ENCODE assay signal across 8 mouse cellular contexts in genomic region chr6:72601732-72602131, GRCm38 (mm10). TPM values are rescaled to one million over a fixed set of nuclear protein-coding genes. Genes with fewer than 3 reads are reported as not detected.
DNase-seq lines count a peak whose midpoint lies in the region; ATAC-seq and TF ChIP-seq lines count a peak whose summit lies in the region.

No protein-coding gene starts in this region.

- 48% methylated on average over 1 of the region's 1 CpGs for WGBS in forebrain, postnatal 0 days
- 26% methylated on average over 1 of the region's 1 CpGs for WGBS in limb, embryonic 14.5 days

- no peak for TF ChIP-seq POLR2A in brain, embryonic 14.5 days (IDR thresholded peaks at IDR 0.05; ENCODE audit: borderline replicate concordance, extremely low read depth, insufficient read depth, insufficient read length, poor library complexity, severe bottlenecking)
- no peak for TF ChIP-seq POLR2A in limb, embryonic 14.5 days (IDR thresholded peaks at IDR 0.05; ENCODE audit: borderline replicate concordance, extremely low read depth, insufficient read depth, insufficient read length)

- no peaks in the 10 kb centered on the region for H3K9me3 ChIP-seq in forebrain, postnatal 0 days (ENCODE audit: low read length)
- no peaks in the 10 kb centered on the region for H3K9me3 ChIP-seq in limb, embryonic 14.5 days (ENCODE audit: control insufficient read depth, low read length)

- no peak overlapping the region for H3K4me2 ChIP-seq in forebrain, postnatal 0 days (ENCODE audit: low read depth)
- H3K4me2 ChIP-seq in limb, embryonic 14.5 days (replicated peaks; ENCODE audit: low read depth, low read length, severe bottlenecking): no peak overlapping the region

- DNase-seq in 3134 (ENCODE audit: extremely low read depth, insufficient read length, low spot score): peak; percentile 43
- DNase-seq in CD8-positive naive resting alpha-beta T cell, adult 2 months (ENCODE audit: low read depth in 2 of 2, low spot score in 2 of 2): peak; percentile 77 to 87
- peak; percentile 79 for DNase-seq in brain, embryonic 14.5 days (ENCODE audit: low read depth)
- DNase-seq in forebrain, postnatal 0 days: peak; percentile 75
- DNase-seq in induced T-regulatory cell, adult 2 months (ENCODE audit: low read depth): peak; percentile 90
- peak; percentile 49 for DNase-seq in limb, embryonic 14.5 days (ENCODE audit: low spot score)
- DNase-seq in ovary, postnatal 36 days (ENCODE audit: low spot score): peak; percentile 71
- DNase-seq in thymus, postnatal 14 days: peak; percentile 87

- H3K36me3 ChIP-seq in forebrain, postnatal 0 days (ENCODE audit: insufficient read depth): peaks cover 13% of the 10 kb centered on the region
- peaks cover 30% of the 10 kb centered on the region for H3K36me3 ChIP-seq in limb, embryonic 14.5 days (ENCODE audit: control insufficient read depth, insufficient read depth, low read length)

- no peak overlapping the region for H3K4me3 ChIP-seq in forebrain, postnatal 0 days (ENCODE audit: low read depth, low read length)
- H3K4me3 ChIP-seq in limb, embryonic 14.5 days (replicated peaks; ENCODE audit: low read length): no peak overlapping the region

- TF ChIP-seq CTCF in brain, embryonic 14.5 days (IDR thresholded peaks at IDR 0.05; ENCODE audit: borderline replicate concordance, extremely low read depth, insufficient read depth, insufficient read length): peak; percentile 84
- peak; percentile 88 for TF ChIP-seq CTCF in forebrain, postnatal 0 days (IDR thresholded peaks at IDR 0.05; ENCODE audit: low read depth)

- 0 out of 2 replicates have a peak, but pooled peaks have one; percentile 17 for ATAC-seq in forebrain, postnatal 0 days
- no peak for ATAC-seq in limb, embryonic 14.5 days (ENCODE audit: low FRiP score, low read depth)

- no peaks in the 10 kb centered on the region for H3K27me3 ChIP-seq in forebrain, postnatal 0 days (ENCODE audit: insufficient read depth, low read length)
- H3K27me3 ChIP-seq in limb, embryonic 14.5 days (ENCODE audit: control insufficient read depth, insufficient read depth, low read length): no peaks in the 10 kb centered on the region

- H3K4me1 ChIP-seq in forebrain, postnatal 0 days (ENCODE audit: insufficient read depth): peaks cover 6% of the 10 kb centered on the region
- H3K4me1 ChIP-seq in limb, embryonic 14.5 days (ENCODE audit: control insufficient read depth, insufficient read depth, low read length): peaks cover 15% of the 10 kb centered on the region

- no peak overlapping the region for H3K27ac ChIP-seq in forebrain, postnatal 0 days (ENCODE audit: low read depth, low read length)
- H3K27ac ChIP-seq in limb, embryonic 14.5 days (replicated peaks; ENCODE audit: low read depth, low read length): no peak overlapping the region

- no peak overlapping the region for H3K9ac ChIP-seq in forebrain, postnatal 0 days
- H3K9ac ChIP-seq in limb, embryonic 14.5 days (ENCODE audit: low read depth, low read length, severe bottlenecking): no peak overlapping the region

RNA-seq across cellular contexts. Expression of gene Retsat, which starts 3.5 kb away (rescaled TPM):
- polyA plus RNA-seq in brain, embryonic 14.5 days (2012; rRNA removed): 3.3 and 3.7 TPM in 2 replicates
- 3.2 and 7.5 TPM in 2 replicates for total RNA-seq in forebrain, postnatal 0 days (2014; rRNA removed)
- 6.2 and 7.2 TPM in 2 replicates for polyA plus RNA-seq in forebrain, postnatal 0 days (2015; fragmentation: Nextera tagmentation; extraction: Ambion mirVana)
- 8.8 and 10.7 TPM in 2 replicates for polyA plus RNA-seq in limb, embryonic 14.5 days (2012; rRNA removed)
- polyA plus RNA-seq in limb, embryonic 14.5 days (2014; fragmentation: Nextera tagmentation; extraction: Ambion mirVana): 16.1 and 19.0 TPM in 2 replicates

RNA-seq across cellular contexts. Expression of gene Elmod3, which starts 3.5 kb away (rescaled TPM):
- polyA plus RNA-seq in brain, embryonic 14.5 days (2012; rRNA removed): 16.1 and 16.9 TPM in 2 replicates
- 12.8 and 13.1 TPM in 2 replicates for total RNA-seq in forebrain, postnatal 0 days (2014; rRNA removed)
- polyA plus RNA-seq in forebrain, postnatal 0 days (2015; fragmentation: Nextera tagmentation; extraction: Ambion mirVana): 16.5 and 18.3 TPM in 2 replicates
- polyA plus RNA-seq in limb, embryonic 14.5 days (2012; rRNA removed): 13.7 and 18.6 TPM in 2 replicates
- polyA plus RNA-seq in limb, embryonic 14.5 days (2014; fragmentation: Nextera tagmentation; extraction: Ambion mirVana): 19.4 and 20.3 TPM in 2 replicates

RNA-seq across cellular contexts. Expression of gene Tgoln1, which starts 15.1 kb away (rescaled TPM):
- polyA plus RNA-seq in brain, embryonic 14.5 days (2012; rRNA removed): 26.0 and 29.5 TPM in 2 replicates
- 24.3 and 30.9 TPM in 2 replicates for total RNA-seq in forebrain, postnatal 0 days (2014; rRNA removed)
- polyA plus RNA-seq in forebrain, postnatal 0 days (2015; fragmentation: Nextera tagmentation; extraction: Ambion mirVana): 22.0 and 29.0 TPM in 2 replicates
- 19.4 and 19.9 TPM in 2 replicates for polyA plus RNA-seq in limb, embryonic 14.5 days (2012; rRNA removed)
- 27.6 and 28.1 TPM in 2 replicates for polyA plus RNA-seq in limb, embryonic 14.5 days (2014; fragmentation: Nextera tagmentation; extraction: Ambion mirVana)

RNA-seq across cellular contexts. Expression of gene Capg, which starts 57.5 kb away (rescaled TPM):
- 3.4 and 5.3 TPM in 2 replicates for polyA plus RNA-seq in brain, embryonic 14.5 days (2012; rRNA removed)
- 6.7 and 8.9 TPM in 2 replicates for total RNA-seq in forebrain, postnatal 0 days (2014; rRNA removed)
- 7.1 and 7.6 TPM in 2 replicates for polyA plus RNA-seq in forebrain, postnatal 0 days (2015; fragmentation: Nextera tagmentation; extraction: Ambion mirVana)
- 29.2 and 30.9 TPM in 2 replicates for polyA plus RNA-seq in limb, embryonic 14.5 days (2012; rRNA removed)
- 80.7 and 86.6 TPM in 2 replicates for polyA plus RNA-seq in limb, embryonic 14.5 days (2014; fragmentation: Nextera tagmentation; extraction: Ambion mirVana)
